Mouse (Mus musculus): ENCODE measurements around the gene Ttc23.

The Ttc23 gene

GRCm38 (mm10) chr7:67700846-67701245, 53.6 kb downstream of the Ttc23 start:
- DNase-seq, result no peak

- no peak for DNase-seq
These were observed 54.2 kb downstream of the Ttc23 start for GRCm38 (mm10) chr7:67701252-67701914.

DNA sequence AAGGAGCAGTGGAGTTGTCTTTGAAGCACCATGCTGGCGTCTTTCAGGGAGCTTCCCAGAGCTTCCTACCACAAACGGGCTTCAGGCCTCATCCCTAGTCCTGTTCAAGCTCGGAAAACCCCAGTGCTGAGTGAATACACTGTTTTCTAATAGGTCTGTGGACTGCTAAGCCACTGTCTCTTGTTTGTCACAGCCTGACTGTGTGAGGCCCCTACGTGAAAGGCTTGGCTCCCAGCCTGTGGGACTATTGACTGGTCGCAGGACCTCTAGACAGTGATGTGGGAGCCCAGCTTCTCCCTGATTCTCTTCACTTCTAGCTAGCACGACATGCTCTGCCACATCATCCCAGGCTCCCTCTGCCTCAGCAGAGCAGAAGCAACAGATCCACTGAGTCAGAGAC, 61.0 kb downstream of the Ttc23 start:
- no peak for DNase-seq

DNA sequence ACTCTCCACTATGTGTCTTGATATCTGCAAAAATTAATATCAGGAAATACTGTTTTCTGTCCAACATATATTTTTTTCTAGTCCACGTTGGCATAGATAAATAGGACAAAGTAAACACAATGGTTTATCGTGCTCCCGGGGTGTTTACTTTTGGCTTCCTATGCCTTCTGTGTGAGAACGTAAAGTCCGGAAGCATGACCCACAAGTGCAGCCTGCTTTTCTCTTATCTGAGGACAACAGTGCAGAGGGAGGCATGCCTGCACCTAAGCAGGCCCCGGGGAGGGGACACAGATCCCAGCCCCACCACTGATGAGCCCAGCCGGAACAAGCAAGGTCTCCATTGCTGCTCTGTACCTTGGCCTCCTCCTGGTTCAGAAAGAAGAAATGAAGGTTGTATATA, 63.0 kb downstream of the Ttc23 start:
- no peak for DNase-seq

DNA sequence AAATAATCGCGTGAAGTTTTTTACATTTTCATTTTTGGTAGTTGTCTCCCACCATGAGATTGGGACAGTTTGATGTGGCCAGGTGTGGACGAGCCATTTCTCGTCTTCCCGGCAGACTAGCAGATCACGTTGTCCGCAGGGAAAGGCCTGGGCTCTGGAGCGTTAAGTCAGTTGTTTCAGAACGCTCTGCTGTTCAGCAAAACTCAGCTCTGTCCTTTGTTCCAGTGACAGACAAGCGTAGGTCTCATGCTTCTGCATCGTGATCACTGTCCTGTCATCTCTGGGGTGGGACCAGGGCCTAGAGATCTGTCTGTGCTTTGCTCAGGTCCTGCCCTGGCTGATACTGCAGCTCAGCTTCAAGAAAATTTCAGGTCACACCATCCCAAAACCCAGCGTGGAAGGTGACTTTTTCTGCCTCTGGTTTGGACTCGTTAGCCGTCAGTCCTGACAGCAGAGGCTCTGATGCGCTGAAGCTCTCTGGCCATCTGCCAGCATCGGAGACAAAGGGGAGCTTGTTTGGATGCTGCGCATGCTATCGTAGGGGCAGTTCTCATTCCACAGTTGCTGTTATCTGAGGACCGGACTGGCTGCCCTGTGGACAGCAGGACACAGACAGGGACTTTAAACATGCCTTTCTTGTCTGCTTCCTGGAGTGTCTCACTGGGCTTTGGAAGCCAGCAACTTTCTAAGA, 66.8 kb downstream of the Ttc23 start:
- peak; percentile 24 for DNase-seq

GRCm38 (mm10) chr7:67715176-67715575, 68.0 kb downstream of the Ttc23 start:
- no peak for DNase-seq

DNA sequence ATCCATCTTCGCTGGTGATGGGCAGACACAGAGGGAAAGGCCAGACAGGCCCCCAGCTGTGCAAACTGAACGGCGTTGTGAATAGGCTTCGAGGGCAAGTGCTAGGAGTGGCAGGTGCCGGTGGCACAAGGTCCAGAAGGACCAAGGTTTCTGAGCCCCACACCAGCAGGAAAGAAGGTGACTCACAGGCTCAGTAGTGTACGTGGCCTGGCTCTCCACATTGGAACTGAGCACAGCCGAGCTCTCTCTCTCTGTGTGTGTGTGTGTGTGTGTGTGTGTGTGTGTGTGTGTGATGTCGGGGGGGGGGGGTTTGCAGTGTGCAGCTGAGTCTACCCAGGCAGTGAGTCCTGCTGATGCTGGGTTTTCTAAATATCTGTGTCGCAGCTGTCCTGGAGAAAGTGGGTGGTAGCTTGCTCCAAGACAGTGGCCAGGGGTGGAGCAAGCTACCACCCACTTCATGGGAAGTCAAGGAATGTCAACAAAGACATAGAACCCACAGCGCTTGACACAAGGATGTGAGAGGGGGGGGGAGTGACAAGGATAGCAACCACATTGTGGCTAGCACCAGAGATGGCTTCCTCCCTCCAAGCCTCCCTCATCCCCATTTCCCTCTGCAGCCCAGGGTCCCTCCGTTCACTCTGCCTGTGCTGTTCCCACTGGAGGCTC, 69.1 kb downstream of the Ttc23 start:
- no peak for DNase-seq

DNA sequence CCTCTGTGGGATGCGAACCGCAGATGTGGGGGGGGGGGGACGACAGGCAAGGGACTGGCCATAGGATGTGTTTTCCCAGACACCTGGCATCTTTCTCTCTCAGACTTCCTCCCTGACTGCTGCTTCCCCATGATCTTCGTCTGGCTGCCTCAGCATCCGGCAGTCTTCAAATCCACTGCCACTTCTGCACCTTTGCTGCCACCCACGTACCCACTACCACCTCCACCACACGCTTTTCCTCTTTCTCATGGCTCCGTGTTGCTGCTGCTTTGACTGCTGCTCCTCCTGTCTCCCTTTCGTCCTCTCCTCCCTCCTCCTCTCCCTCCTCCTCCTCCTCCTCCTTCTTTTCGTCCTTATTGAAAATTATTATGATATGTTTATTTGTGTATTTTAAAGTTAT, 69.7 kb downstream of the Ttc23 start:
- DNase-seq, result no peak

GRCm38 (mm10) chr7:67717520-67717919, 70.3 kb downstream of the Ttc23 start:
- DNase-seq, result no peak

GRCm38 (mm10) chr7:67718804-67719203, 71.6 kb downstream of the Ttc23 start:
- no peak for DNase-seq

DNA sequence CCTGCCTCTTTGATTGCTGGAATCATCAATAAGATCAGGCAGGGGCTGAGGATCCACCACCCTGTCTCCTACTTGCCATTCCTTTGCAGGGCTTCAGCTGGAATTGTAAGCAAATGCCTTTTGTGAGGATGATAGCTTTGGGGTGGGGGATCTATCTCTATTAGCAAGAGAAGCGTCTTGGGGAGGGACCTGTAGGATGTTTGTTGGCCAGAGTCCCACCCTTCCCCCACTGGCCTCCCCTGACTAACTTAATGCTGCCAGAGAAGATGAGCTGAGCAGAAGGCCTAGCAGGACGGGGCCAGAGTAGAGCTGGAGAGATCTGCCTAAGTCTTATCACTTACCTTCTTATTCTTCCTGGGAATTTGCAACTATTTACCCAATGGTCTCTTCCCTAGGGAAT, 75.0 kb downstream of the Ttc23 start:
- no peak for DNase-seq

- no peak for DNase-seq
These were observed 77.3 kb downstream of the Ttc23 start for GRCm38 (mm10) chr7:67724536-67724935.

- DNase-seq, result no peak
These were observed 77.8 kb downstream of the Ttc23 start for GRCm38 (mm10) chr7:67725016-67725415.

DNA sequence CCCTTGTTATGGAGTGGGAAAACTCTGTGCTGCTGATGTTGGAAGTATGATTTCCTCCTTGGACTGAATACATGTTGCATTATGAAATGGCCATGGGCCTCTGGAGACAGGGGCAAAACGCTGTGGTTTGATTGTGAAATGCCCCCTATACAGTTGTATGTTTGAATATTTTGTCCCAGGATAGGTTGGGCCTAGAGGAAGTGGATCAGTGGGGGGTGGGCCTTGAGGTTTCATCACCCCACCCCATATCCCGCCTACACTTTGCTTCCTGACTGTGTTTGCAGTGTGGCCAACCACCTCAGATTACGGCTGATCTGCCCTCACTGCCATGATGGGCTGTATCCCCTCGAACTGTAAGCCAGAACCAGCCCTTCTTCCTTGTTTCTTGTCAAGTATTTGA, 81.0 kb downstream of the Ttc23 start:
- DNase-seq, result no peak

DNA sequence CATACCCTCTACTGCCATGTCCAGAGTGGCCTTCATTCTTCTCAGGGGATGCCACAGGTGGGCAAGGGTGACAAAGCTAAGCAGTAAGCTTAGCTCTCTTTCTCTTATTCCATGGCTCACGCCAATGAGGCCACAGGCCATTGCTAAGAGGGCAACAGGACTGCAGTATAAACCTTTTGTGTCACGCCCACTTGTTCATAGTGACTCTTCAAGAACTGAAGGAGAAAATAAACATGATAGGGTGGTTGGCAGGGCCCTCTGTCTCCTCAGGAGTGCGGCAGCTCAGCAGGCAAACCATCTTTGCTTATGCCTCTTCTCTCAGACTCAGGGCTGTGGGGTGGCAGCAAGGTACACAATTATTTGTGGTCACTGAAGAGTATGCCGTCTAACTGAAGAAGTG, 81.6 kb downstream of the Ttc23 start:
- DNase-seq, result no peak

- DNase-seq, result no peak
These were observed 83.4 kb downstream of the Ttc23 start for GRCm38 (mm10) chr7:67730431-67731110.

DNA sequence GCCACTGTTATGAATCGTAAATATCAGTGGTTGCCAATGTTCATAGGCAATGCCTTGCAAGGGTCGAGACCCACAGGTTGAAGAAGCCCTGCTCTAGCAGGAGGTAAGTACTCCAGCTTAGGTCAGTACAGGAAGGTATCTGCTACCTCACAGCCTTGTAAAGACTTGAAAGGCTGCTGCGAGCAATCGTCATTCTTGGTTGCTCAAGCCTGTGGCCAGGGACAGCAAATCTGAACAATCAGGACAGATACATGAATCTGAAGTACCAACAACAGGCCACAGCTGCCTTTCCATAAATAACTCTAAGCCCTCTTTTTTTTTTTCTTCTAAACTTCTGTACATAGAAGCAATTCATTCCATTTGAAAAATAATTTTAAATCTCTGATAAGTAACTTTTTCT, 85.1 kb downstream of the Ttc23 start:
- DNase-seq, result no peak

DNA sequence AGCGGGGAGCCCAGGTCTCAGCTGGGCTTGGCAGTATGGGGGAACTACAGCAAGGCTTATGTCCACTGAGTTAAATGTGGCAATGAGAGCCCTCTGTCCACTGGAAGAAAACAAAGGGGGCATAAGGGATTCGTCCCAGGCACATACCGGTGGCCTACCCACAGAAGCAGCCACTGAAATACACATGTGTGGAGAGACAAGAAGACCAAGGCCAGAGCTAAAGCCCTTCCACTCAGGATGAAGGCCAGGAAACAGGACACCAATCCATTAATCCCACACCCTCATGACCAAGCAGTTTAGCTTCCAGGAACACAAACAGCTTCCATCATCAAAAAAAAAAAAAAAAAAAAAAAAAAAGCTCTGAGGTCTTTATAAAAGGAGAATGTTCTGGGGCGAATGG, 93.2 kb downstream of the Ttc23 start:
- no peak for DNase-seq

DNA sequence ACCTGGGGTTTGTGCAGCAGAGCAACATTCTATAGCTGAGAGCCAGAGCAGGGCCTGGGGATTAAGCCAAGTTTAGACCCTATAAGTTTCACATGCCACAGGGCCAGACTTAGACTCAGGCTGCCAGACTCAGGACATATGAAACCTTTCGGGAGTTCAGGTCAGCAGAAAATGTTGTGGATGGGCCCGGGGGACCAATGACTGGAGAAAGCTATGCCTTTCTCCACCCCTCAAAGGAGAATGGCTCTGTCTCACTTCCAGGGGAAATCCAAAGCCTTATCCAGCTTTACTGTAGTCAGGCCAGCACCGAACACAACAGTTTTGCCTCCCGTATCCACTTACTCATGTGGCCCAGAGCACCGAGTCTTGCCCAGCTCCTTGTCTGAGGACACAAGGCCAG, 93.6 kb downstream of the Ttc23 start:
- DNase-seq, result no peak

DNA sequence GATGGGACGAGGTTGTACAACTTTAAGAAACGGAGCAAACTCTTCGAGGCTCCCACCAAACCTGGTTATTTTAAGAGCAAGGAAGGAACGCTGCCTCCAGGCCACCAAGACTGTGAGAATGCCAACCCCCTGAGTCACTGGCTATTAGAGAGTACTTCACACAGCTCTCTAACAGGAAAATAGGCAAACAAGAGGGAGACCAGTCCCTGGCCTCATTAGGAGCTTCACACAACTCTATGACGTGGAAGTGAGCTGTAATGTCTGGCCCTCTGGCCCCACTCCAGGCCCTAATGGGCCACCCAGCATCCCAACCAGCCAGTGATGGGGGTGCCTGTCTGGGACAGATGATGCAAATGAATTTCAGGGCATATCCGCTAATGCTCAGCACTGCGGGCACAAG, 94.5 kb downstream of the Ttc23 start:
- DNase-seq, result no peak

DNA sequence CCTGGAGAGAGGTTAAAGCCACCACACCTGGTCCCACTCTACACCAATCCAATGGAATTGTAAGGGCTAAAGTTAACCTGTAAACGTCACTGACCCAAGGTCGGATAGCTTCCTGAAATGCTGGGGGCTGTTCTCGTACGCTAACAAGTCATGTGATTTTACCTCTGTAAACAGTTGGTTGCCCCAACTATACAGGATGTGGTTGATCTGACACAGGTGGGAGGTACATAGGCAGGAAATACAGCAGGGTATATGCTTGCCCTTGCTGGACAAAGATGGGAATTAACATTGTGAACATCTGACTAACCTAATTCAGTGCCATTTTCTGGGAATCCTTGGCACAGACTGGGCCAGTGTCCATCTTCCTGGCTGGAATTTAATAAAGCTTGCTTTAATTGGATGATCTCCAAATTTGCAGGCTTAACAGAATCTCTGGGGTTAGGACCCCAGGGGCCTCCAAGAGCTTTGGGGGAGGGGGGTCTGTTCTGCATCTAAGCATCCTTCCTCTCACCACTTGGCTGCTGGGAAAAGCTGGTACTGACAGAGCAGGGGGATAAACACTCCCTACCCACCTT, 100.6 kb downstream of the Ttc23 start:
- DNase-seq, result no peak

GRCm38 (mm10) chr7:67749441-67750239, 102.4 kb downstream of the Ttc23 start:
- no peak for DNase-seq

DNA sequence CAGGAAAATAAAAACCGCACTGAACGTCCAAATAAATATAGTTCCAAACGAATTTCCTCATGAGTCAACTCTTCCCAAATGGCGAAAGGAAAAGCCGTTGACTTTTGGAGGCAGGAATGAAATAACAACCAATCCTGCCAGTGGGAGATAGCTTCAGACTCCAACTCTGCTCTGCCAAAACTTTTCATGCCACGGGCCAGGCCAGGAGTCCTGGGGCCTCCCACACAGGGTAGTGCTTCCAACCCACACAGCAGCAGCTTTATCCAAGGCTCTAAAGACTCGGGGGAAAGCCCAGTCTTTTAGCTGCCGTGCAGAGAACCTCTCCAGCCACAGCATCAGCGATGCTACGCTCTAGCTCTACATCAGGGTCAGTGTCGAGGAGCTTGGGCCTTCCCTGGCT, 107.4 kb downstream of the Ttc23 start:
- DNase-seq, result no peak

All from cerebellum, adult 11-12 months (tissue).